Mouse (Mus musculus): ENCODE data around the gene Gm3417. TPM values are rescaled to one million over a fixed set of nuclear protein-coding genes. Genes with fewer than 3 reads are reported as not detected.
"Not testable (repeated sequence)": the region's sequence is repeated elsewhere in the genome, so short reads cannot be mapped to it uniquely, and the experiment has no call there.

Gm3417 gene
- 0.88 TPM in 1 of 2 replicates, not detected in the other for polyA plus RNA-seq (2015; fragmentation: Nextera tagmentation; extraction: Ambion mirVana)

DNA sequence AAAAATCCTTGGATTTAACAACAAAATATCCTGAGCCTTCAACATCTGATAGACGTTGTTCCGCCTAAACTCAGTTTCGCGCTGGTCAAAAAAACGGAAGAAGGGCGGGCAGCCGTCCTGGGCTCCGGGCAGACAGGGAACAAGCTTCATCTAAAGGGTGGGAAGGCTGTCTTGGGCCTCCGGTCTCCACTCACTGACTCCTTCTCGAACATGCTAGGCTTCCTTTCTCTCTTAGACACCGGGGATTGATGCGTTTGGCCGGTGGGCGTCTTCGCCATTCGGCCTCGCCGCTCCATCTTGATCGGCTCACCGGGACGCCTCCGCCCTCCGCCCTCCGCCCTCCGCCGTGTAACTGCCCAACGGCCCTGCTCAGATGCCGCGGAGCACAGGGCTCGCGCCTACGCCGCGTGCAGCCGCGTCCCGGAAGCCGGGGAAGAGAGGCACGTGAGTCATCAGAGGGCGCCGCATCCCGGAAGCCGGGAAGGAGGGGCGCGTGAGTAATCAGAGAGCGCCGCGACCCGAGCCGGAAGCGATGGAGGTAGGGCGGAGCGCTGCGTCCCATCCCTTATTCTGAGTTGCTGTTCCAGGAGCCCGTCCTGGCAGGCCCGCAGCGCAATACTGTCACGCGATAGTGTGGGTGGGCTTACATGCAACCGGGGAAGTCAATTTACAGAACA, at the start of gene Gm3417, which contains the start of gene 9030025P20Rik:
Gene Gm3417 (minus strand): TSS at position 429 of the 677 bp plus-strand sequence.
Gene 9030025P20Rik (plus strand): TSS at position 107 of the 677 bp plus-strand sequence.
- no CpG with 5 or more reads among the region's 60 CpGs for WGBS
- H3K36me3 ChIP-seq; H3K4me1 ChIP-seq (replicated peaks); H3K27me3 ChIP-seq; H3K9me3 ChIP-seq; H3K27ac ChIP-seq (replicated peaks); H3K9ac ChIP-seq: not testable (repeated sequence)
- peak; percentile 97 for ATAC-seq (ENCODE audit: low read depth)
- H3K4me3 ChIP-seq: peak within 1 kb of the TSS; percentile 20; the same call in 1 of the 2 replicates
- peak within 1 kb of the TSS; percentile 41 for H3K4me2 ChIP-seq

DNA sequence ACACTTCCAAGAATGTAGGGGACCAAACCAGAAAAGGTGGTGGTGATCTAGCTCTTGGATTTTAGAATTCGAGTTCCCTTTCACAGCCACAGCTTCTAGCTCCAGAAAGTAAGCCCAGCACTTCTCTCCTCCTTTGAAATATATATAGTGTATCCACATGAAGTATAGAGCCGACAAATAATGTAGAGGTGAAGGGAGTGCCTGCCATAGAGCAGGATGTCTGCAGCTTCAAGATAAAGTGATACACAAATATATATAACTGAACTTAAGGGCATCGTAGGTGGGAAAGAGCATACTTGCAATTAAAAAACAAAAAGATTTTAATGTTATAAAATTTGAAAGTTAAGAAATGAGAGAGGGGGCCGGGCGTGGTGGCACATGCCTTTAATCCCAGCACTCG, 46.9 kb upstream of the Gm3417 start:
- H3K27me3 ChIP-seq; H3K36me3 ChIP-seq; H3K4me2 ChIP-seq; H3K9me3 ChIP-seq; H3K9ac ChIP-seq; H3K4me1 ChIP-seq (replicated peaks); H3K27ac ChIP-seq (replicated peaks); H3K4me3 ChIP-seq; ATAC-seq (ENCODE audit: low read depth): not testable (repeated sequence)
- no CpG with 5 or more reads among the region's 6 CpGs for WGBS

DNA sequence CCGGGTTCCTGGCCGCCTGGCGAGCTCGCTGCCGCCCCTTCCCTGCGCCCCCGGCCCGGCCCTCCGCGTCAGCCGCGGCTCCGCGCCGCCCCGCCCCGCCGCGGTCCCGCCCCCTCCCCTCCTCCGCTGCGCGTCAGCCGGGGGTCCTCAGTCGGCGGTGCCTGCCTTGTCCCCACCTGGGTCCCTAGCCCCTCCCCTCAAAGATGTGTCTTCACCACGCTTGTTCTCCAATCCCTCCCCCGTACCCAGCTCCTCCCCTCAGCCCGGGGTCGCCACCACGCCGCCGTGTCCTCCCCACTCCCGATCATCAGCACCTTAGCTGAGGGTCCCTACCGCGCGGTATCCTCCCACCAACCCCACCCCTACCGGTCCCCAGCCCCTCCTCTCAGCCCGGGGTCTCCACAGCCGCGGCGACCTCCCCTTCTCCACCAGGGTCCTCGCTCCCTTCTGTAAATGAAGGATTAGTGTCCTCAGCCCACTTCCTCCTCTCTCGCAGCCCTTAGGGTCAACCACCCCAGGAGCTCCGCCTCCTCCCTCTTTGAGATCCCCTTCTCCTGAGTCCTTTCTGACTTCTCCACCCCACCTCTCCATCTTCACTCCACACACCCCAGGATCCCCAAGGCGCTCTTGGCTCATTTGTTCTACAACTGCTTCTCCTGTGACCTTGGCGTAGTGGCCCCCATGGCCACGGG, 46.1 kb upstream of the Gm3417 start:
- WGBS: no CpG with 5 or more reads among the region's 48 CpGs
- not testable (repeated sequence) for H3K4me2 ChIP-seq; H3K9me3 ChIP-seq; H3K27me3 ChIP-seq; H3K36me3 ChIP-seq; H3K27ac ChIP-seq (replicated peaks); H3K9ac ChIP-seq; H3K4me1 ChIP-seq (replicated peaks); H3K4me3 ChIP-seq
- ATAC-seq (ENCODE audit: low read depth): peak; percentile 91

DNA sequence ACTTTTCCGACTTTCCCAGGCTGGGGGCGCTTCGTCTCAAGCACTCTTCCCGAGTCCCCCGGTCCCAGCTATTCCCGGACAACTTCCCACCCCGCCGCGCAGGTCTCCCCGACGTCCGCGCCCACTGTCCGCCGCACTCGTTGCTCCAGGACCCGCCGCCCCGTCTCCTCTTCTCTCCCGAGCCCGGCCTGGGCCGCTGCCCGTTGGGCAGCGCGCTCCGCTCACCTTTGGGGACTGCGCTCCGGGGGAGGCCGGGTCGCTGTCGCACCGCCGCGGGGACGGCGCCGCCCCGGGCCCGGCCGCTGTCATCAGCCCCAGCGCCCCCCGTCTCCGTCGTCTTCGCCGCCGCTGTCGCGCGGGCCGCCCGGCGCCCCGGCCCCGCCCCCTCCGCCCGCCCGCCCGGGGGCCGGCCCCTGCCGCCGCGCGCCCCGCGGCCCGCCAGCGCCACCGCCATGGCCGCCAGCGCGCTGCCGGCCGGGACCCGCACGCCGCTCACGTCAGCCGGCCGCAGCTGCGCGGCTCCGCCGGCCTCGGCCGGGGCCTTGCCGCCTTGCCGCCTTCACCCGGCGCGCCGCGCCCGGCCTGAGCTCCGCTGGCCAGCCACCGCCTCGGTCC, 45.4 kb upstream of the Gm3417 start:
- H3K27me3 ChIP-seq; H3K4me2 ChIP-seq; H3K27ac ChIP-seq (replicated peaks); H3K9ac ChIP-seq; H3K9me3 ChIP-seq; H3K4me1 ChIP-seq (replicated peaks); H3K36me3 ChIP-seq; H3K4me3 ChIP-seq: not testable (repeated sequence)
- ATAC-seq (ENCODE audit: low read depth): peak; percentile 76
- WGBS: no CpG with 5 or more reads among the region's 97 CpGs

DNA sequence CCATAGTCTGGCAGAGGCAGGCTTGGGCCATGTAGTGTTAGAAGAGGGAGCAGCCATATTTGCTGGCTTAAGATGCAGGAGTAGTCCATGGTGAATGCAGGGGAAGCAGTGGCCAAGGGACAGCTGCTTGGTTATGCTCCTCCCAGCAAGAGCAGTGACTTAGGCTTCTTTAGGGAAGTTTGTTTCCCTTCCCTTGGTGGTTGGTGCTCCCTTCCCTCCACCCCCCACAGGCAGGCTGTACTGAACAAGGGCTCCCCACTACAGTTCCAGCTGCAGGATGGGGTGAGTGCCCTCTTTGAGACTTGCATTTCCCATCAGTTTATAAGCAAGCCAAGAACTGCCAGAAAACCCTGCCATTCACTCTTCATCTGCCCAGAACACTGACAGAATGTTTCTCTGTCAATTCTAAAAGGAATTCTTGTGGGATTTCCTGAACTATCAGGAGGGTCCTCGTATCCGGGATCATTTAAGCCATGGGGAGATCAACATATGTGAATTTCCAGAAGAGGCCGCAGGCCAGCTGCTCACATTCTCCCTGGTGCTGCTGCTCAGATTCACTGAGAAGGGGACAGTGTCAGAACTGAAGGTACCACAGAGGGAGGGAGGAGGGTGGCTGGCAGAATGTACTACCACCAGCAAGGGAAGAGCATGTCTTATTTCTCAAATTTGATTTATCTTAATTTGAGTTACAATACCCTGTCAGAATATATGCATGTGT, 43.1 kb upstream of the Gm3417 start:
- ATAC-seq (ENCODE audit: low read depth); H3K36me3 ChIP-seq: not testable (repeated sequence)
- 72% methylated on average over 3 of the region's 3 CpGs for WGBS

DNA sequence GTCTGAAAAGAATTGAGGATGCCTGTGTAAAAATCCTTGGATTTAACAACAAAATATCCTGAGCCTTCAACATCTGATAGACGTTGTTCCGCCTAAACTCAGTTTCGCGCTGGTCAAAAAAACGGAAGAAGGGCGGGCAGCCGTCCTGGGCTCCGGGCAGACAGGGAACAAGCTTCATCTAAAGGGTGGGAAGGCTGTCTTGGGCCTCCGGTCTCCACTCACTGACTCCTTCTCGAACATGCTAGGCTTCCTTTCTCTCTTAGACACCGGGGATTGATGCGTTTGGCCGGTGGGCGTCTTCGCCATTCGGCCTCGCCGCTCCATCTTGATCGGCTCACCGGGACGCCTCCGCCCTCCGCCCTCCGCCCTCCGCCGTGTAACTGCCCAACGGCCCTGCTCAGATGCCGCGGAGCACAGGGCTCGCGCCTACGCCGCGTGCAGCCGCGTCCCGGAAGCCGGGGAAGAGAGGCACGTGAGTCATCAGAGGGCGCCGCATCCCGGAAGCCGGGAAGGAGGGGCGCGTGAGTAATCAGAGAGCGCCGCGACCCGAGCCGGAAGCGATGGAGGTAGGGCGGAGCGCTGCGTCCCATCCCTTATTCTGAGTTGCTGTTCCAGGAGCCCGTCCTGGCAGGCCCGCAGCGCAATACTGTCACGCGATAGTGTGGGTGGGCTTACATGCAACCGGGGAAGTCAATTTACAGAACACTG, 31.3 kb upstream of the Gm3417 start, which contains the start of gene Gm3435:
Gene Gm3435 (plus strand): TSS at position 471 of the 708 bp plus-strand sequence.
- H3K36me3 ChIP-seq; H3K4me2 ChIP-seq; H3K27ac ChIP-seq (replicated peaks); H3K9ac ChIP-seq; H3K4me1 ChIP-seq (replicated peaks); H3K4me3 ChIP-seq; H3K27me3 ChIP-seq; H3K9me3 ChIP-seq: not testable (repeated sequence)
- ATAC-seq (ENCODE audit: low read depth): peak; percentile 97
- WGBS: no CpG with 5 or more reads among the region's 60 CpGs

More for the DNA sequence above, 43.1 kb upstream of the Gm3417 start:
- not testable (repeated sequence) for H3K4me1 ChIP-seq (replicated peaks); H3K4me3 ChIP-seq; H3K27ac ChIP-seq (replicated peaks); H3K27me3 ChIP-seq; H3K4me2 ChIP-seq; H3K9me3 ChIP-seq; H3K9ac ChIP-seq

DNA sequence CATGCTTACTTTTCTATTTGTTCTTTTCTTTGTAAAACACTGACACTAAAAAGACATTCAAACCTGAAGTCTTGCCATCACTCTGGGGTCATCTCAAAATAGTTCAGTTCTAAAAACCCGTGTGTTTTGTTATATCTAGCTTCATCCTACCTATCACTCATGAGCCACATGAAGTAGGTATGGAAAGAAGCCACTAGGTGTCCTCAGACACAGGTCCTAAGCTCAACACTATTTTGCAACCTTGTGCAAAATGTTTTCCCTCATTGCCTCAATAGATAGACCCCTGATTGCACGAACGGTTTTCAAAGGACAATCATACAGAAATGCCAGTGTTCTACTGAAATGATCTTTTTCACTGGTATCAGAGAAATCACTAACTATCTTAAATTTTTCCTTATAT, 30.5 kb upstream of the Gm3417 start:
- not testable (repeated sequence) for H3K36me3 ChIP-seq; H3K4me3 ChIP-seq; H3K27me3 ChIP-seq; H3K27ac ChIP-seq (replicated peaks); H3K9ac ChIP-seq; H3K9me3 ChIP-seq; H3K4me1 ChIP-seq (replicated peaks); H3K4me2 ChIP-seq; ATAC-seq (ENCODE audit: low read depth)
- WGBS: no CpG with 5 or more reads among the region's 3 CpGs

DNA sequence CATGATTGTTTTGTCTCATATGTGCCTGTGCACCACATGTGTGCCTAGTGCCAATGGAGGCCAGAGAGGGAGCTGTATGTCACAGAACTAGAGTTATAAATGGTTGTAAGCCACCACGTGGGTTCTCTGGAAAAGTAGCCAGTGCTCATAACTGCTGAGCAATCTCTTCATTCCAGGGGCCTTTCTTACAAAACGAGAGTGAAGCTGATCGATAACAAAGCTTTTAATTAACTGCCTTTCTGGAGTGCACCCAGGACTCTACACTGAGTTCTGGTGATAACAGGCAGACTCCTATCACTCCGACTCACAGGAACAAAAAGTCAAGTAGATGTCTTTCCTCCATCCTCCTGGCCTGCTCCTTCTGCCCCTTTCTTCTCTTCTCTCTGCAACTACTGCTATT, 21.5 kb upstream of the Gm3417 start:
- H3K9me3 ChIP-seq; H3K4me1 ChIP-seq (replicated peaks); H3K4me2 ChIP-seq; H3K4me3 ChIP-seq; H3K36me3 ChIP-seq; H3K9ac ChIP-seq; H3K27ac ChIP-seq (replicated peaks); ATAC-seq (ENCODE audit: low read depth); H3K27me3 ChIP-seq: not testable (repeated sequence)
- no CpG with 5 or more reads among the region's 4 CpGs for WGBS

DNA sequence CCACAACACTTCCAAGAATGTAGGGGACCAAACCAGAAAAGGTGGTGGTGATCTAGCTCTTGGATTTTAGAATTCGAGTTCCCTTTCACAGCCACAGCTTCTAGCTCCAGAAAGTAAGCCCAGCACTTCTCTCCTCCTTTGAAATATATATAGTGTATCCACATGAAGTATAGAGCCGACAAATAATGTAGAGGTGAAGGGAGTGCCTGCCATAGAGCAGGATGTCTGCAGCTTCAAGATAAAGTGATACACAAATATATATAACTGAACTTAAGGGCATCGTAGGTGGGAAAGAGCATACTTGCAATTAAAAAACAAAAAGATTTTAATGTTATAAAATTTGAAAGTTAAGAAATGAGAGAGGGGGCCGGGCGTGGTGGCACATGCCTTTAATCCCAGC, 15.6 kb upstream of the Gm3417 start:
- H3K27ac ChIP-seq (replicated peaks); H3K4me1 ChIP-seq (replicated peaks); ATAC-seq (ENCODE audit: low read depth); H3K36me3 ChIP-seq; H3K4me2 ChIP-seq; H3K9me3 ChIP-seq; H3K27me3 ChIP-seq; H3K9ac ChIP-seq; H3K4me3 ChIP-seq: not testable (repeated sequence)
- no CpG with 5 or more reads among the region's 5 CpGs for whole genome bisulfite sequencing

DNA sequence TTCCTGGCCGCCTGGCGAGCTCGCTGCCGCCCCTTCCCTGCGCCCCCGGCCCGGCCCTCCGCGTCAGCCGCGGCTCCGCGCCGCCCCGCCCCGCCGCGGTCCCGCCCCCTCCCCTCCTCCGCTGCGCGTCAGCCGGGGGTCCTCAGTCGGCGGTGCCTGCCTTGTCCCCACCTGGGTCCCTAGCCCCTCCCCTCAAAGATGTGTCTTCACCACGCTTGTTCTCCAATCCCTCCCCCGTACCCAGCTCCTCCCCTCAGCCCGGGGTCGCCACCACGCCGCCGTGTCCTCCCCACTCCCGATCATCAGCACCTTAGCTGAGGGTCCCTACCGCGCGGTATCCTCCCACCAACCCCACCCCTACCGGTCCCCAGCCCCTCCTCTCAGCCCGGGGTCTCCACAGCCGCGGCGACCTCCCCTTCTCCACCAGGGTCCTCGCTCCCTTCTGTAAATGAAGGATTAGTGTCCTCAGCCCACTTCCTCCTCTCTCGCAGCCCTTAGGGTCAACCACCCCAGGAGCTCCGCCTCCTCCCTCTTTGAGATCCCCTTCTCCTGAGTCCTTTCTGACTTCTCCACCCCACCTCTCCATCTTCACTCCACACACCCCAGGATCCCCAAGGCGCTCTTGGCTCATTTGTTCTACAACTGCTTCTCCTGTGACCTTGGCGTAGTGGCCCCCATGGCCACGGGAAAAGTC, 14.7 kb upstream of the Gm3417 start:
- not testable (repeated sequence) for H3K4me1 ChIP-seq (replicated peaks); H3K9ac ChIP-seq; H3K4me3 ChIP-seq; H3K9me3 ChIP-seq; H3K27ac ChIP-seq (replicated peaks); H3K4me2 ChIP-seq; H3K36me3 ChIP-seq; H3K27me3 ChIP-seq
- no CpG with 5 or more reads among the region's 47 CpGs for WGBS
- peak; percentile 91 for ATAC-seq (ENCODE audit: low read depth)

DNA sequence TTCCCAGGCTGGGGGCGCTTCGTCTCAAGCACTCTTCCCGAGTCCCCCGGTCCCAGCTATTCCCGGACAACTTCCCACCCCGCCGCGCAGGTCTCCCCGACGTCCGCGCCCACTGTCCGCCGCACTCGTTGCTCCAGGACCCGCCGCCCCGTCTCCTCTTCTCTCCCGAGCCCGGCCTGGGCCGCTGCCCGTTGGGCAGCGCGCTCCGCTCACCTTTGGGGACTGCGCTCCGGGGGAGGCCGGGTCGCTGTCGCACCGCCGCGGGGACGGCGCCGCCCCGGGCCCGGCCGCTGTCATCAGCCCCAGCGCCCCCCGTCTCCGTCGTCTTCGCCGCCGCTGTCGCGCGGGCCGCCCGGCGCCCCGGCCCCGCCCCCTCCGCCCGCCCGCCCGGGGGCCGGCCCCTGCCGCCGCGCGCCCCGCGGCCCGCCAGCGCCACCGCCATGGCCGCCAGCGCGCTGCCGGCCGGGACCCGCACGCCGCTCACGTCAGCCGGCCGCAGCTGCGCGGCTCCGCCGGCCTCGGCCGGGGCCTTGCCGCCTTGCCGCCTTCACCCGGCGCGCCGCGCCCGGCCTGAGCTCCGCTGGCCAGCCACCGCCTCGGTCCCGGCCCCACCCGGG, 14.0 kb upstream of the Gm3417 start:
- H3K9me3 ChIP-seq; H3K4me2 ChIP-seq; H3K27me3 ChIP-seq; H3K4me3 ChIP-seq; H3K9ac ChIP-seq; H3K36me3 ChIP-seq; H3K27ac ChIP-seq (replicated peaks); H3K4me1 ChIP-seq (replicated peaks): not testable (repeated sequence)
- WGBS: no CpG with 5 or more reads among the region's 98 CpGs
- peak; percentile 79 for ATAC-seq (ENCODE audit: low read depth)

All from neural tube, embryonic 13.5 days (tissue).